Mouse (Mus musculus) CH12.LX (cell line): ENCODE data around the gene Rfesd.

Experiments
- CTCF ChIP-seq, 2 experiments: IDR thresholded peaks in 1 of 2; conservative IDR thresholded peaks in 1 of 2; 2 replicates each; pipeline ENCODE4 v1.5.1; 2011 to 2012; ENCODE audit warnings: low read depth in 2 of 2, low read length in 2 of 2, improper control_type of control experiment in 1 of 2, inconsistent platforms in 1 of 2, mild to moderate bottlenecking in 1 of 2, moderate library complexity in 1 of 2
- EP300 ChIP-seq: IDR thresholded peaks from 2 replicates; pipeline ENCODE4 v1.6.1; 2011; ENCODE audit warnings: low read length, improper control_type of control experiment
- POLR2A ChIP-seq: IDR thresholded peaks from 2 replicates; pipeline ENCODE4 v1.6.1; 2011; ENCODE audit warnings: low read depth, mild to moderate bottlenecking, improper control_type of control experiment, low read length
- ZC3H11A ChIP-seq: IDR thresholded peaks from 2 replicates; pipeline ENCODE4 v1.6.1; 2012; ENCODE audit warnings: low read depth, mild to moderate bottlenecking, inconsistent platforms, low read length, improper control_type of control experiment
- ZNF384 ChIP-seq: IDR thresholded peaks from 2 replicates; pipeline ENCODE4 v1.6.1; 2012; ENCODE audit warnings: low read depth, low read length, improper control_type of control experiment, inconsistent platforms

- no peak for TF ChIP-seq CTCF (conservative IDR thresholded peaks at IDR 0.05 in 1 of 2, IDR thresholded peaks at IDR 0.05 in 1 of 2; ENCODE audit: low read depth in 2 of 2, low read length in 2 of 2)
- TF ChIP-seq POLR2A: no peak
- no peak for TF ChIP-seq EP300
- TF ChIP-seq ZC3H11A: no peak
- no peak for TF ChIP-seq ZNF384
Observed at GRCm38 (mm10) chr13:76003272-76003671, 15.2 kb downstream of the Rfesd start.
